In genomic region chr14:102981441-102982015, GRCm38 (mm10) we compare ENCODE assay signal across 1 mouse cellular context.
TF ChIP-seq lines count a peak whose summit lies in the region.

No protein-coding gene starts in this region.

TF ChIP-seq in CH12.LX, 34 proteins besides CTCF, POLR2A, EP300 and RAD21 (continued from another document):
- TF ChIP-seq JUN (IDR thresholded peaks at IDR 0.05; ENCODE audit: insufficient read depth, low read depth, low read length) (no peak), SMC3 (IDR thresholded peaks at IDR 0.05; ENCODE audit: low read depth, low read length) (peak; percentile 61), CHD1 (IDR thresholded peaks at IDR 0.05; ENCODE audit: low read depth, low read length) (peak; percentile 71; the same call in 1 of the 2 replicates), ZKSCAN1 (IDR thresholded peaks at IDR 0.05; ENCODE audit: borderline replicate concordance, low read depth, low read length) (no peak), USF2 (conservative IDR thresholded peaks at IDR 0.05; ENCODE audit: low read depth, low read length) (no peak), UBTF (IDR thresholded peaks at IDR 0.05; ENCODE audit: low read depth, low read length) (peak; percentile 79), MAZ (IDR thresholded peaks at IDR 0.05; ENCODE audit: low read depth, low read length) (0 out of 2 replicates have a peak, but pooled peaks have one; percentile 48), KAT2A (IDR thresholded peaks at IDR 0.05; ENCODE audit: insufficient replicate concordance, low read length) (0 out of 2 replicates have a peak, but pooled peaks have one; percentile 17), MEF2A (IDR thresholded peaks at IDR 0.05; ENCODE audit: borderline replicate concordance, low read depth, low read length) (no peak; the same call in 1 of the 2 replicates), E2F4 (IDR thresholded peaks at IDR 0.05; ENCODE audit: insufficient replicate concordance, low read depth, low read length) (no peak), USF1 (IDR thresholded peaks at IDR 0.05; ENCODE audit: low read depth, low read length) (no peak), MXI1 (IDR thresholded peaks at IDR 0.05; ENCODE audit: low read depth, low read length) (peak; percentile 75), NELFE (IDR thresholded peaks at IDR 0.05; ENCODE audit: low read depth, low read length) (no peak)
